Mouse (Mus musculus): ENCODE measurements around the gene Cyfip2.
A peak's percentile ranks its signal among the peaks of the same experiment; 100 is the strongest.
"Not testable (repeated sequence)": the region's sequence is repeated elsewhere in the genome, so short reads cannot be mapped to it uniquely, and the experiment has no call there.

Gene Cyfip2

DNA sequence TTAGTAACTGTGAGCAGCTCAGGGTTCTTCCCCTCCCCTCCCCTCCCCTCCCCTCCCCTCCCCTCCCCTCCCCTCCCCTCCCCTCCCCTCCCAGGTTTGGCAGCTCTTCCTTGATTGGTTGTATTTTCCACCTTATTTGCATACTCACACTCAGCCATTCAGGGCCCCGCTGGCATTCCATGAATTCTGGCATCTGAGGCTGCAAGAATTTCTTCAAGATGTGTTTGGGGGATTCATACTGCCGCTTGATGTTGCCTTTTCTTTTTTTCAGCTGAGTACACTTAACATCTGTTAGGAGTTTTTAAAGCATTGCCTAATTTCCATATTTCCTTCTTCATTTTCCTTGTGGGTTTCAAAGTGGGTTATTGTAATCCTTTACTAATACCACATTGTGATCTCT lies 124.4 kb downstream of the Cyfip2 start:
- no peak for DNase-seq (ENCODE audit: low read depth)

DNA sequence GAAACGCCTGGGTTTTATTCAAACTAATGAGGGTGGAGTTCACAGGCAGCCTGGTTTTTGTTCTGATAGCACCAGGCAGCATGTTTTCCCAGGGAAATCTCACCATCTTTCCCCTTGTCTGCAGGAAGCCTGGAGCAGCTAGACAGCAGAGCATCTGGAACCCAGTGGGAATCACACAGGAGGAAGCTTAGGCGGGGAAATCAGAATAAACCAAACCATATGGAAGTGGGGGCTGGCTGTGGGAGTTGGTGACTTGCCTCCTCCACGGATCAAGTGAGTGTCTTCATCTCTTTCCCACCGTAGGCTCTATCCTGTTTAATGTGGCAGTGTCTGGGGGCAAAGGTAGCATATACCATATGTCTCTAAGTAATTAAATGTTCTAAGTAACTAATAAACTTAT lies 127.2 kb downstream of the Cyfip2 start:
- DNase-seq (ENCODE audit: low read depth), result no peak

DNA sequence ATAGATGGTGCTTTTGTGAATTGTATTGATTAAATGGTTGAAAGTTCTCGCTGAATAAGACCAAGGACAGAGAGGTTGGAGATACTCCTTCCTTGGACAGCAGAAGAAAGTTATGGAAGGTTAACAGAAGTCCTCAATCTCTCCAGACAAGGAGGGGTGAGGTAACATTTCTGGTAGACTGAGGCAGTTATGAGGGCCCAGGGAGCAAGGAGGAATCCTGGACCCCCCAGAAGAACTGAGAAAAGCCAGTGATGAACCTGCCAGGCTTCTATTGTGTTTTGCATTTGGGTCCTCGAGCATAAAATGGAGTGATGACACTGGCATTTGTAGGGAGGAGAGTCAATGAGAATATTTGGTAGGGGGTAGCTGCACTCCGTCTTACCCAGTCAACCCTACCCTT lies 127.7 kb downstream of the Cyfip2 start:
- DNase-seq (ENCODE audit: low read depth), result no peak

DNA sequence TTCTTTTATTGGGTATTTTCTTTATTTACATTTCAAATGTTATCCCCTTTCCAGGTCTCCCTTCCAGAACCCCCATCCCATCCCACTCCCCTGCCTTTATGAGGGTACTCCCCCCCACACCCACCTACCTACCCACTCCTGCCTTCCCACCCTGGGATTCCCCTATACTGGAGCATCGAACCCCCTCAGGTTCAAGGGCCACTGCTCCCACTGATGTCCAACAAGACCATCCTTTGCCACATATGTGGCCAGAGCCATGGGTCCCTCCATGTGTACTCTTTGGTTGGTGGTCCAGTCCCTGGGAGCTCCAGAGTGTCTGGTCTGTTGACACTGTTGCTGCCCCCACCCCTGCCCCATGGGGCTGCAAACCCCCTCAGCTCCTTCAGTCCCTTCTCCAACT lies 130.6 kb downstream of the Cyfip2 start:
- DNase-seq (ENCODE audit: low read depth), result not testable (repeated sequence)

DNA sequence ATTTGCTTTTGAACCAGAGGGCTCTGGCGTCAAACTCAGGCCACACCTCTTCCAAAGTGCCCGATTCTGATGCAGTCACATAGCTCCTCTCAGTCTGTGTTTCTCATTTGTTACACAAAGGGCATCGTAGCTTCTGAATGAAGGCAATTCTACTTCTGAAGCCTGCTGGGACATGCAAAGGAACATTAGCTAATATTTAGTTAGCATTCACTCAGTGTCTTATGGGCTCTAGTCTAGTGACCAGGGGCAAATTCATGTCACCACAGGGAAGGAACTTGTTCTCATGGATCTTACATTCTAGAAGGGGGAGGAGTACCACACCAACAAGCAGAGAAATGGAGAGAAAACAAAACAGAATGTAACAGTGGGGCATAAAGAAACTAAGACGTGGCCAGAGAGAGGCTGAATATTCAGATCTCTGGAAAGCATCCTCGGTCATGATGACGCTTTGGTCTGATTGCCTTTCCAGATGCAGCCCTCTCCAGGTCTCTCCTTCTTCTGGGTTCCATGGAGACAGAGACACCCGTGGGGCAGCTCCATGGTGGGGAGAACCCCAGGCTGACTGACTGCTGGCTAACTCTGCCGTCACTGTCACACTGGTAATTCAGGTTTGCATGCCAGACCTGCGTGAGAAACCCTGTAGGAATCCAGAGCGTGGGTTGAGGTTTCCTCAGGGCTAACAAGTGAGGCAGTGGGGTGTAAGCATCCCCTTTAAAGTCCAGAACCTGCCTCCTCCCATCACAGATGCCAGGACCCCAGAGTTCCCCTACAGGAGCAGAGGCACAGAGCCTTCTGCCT lies 135.2 kb downstream of the Cyfip2 start:
- DNase-seq (ENCODE audit: low read depth), result no peak

DNA sequence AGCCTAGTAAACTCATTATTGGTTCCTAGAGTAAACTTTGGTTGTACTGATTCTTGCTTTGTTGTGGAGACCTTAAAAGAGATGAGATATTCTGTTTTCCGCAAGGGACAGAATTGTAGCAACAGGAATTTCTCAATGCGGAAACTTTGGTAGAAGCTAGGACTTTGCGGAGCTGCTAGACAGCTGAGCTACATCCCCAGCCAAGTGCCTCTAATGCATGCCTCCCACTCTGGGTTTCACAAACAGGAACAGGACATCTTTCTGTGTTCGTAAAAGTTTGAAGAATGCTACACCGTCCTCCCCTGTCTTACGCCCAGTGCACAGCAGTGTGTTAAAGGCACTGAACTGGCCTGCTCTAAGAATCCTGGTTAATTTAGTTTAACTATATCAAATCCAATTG lies 136.5 kb downstream of the Cyfip2 start:
- DNase-seq (ENCODE audit: low read depth), result no peak

DNA sequence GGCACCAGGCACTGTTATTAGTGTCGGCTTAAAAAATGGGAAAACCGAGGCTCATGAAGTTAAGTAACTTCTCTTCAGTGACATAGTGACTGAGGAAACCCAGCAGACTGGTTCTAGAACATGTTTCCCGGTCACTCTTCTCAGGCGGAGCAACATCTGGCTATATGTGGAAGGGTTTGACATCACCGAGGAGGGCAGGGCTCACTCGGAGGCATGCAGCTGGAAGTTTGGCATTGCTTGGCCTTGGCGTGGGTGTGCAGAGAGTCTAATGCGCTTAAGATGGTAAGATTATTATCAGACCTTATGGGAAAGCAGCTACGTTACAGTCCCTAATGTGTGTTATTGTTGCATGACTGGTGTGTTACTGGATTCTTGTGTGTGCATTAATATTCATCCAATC lies 140.5 kb downstream of the Cyfip2 start:
- no peak for DNase-seq (ENCODE audit: low read depth)

DNA sequence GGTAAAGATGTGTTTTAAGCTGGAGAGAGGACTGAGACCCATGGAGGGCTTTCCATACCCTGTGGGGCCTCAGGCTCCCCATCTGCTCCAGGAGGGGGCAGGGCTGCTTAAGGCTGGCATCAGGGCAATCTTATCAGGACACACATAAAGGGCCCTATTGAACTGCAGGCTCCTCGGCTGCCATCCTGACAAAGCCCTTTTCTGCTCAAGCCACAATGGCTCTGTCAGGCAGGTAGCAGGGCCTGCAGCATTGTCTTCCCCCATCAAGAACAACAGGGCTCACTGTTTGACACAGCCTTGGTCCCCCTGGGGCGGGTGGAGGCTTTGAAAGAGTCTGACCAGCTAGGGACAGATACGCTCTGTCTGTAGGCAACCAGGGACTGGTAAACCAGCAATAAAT lies 142.8 kb downstream of the Cyfip2 start:
- DNase-seq (ENCODE audit: low read depth), result no peak

DNA sequence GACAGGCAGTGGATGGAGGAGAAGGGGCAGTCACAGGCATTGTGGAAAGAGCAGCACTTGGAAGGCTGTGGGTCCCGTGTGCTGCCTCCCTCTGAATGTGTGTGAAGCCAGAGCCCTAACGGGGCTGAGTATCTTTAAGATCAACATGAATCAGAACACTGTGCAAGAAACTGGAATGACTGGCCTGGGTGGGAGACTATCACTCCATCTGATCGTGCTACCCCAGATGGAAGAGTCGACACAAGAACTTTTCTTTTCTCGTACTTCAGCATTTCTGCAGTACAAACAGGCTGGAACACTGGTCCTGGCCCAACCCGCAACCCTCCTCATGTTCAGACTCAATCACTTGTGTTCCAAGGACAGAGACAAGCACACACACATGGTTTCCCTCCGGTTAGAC lies 144.2 kb downstream of the Cyfip2 start:
- no peak for DNase-seq (ENCODE audit: low read depth)

DNA sequence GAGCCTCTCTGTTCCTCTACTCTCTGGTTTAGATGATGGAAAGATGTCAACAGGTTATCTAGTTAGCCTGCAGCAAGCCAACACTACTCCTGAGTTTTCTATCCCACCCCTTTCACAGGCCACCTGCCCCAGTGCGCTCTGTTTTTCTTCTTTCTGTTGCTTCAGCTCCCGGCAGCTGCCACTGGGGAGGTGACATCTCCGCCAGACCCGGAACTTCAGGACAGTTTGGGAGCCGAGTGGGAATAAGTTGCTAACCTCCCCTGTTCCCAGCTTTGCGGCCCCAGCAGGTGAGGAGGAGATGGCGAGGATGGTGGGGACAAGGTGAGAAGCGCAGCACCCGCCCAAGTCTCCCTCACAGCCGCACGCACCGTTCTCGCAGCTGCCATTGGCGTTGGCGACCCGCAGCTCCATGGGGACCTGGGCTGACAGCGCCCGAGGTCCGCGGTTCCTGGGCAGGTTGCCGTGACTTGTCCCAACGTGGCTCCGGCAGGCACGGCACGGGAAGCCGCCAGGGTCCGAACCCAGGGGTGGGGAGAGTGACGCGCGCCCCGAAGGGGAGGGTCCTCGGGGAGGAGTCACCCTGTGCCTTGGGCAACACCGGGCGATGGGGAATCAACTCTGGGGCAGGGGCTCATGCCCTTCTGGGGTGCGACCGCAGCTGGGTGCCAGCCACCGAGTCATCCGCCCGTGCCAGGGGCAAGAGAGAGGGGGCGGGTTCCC lies 146.6 kb downstream of the Cyfip2 start, which contains the start of gene Nipal4:
Gene Nipal4 (minus strand): TSS at position 643 of the 720 bp plus-strand sequence.
- DNase-seq (ENCODE audit: low read depth), result no peak

DNA sequence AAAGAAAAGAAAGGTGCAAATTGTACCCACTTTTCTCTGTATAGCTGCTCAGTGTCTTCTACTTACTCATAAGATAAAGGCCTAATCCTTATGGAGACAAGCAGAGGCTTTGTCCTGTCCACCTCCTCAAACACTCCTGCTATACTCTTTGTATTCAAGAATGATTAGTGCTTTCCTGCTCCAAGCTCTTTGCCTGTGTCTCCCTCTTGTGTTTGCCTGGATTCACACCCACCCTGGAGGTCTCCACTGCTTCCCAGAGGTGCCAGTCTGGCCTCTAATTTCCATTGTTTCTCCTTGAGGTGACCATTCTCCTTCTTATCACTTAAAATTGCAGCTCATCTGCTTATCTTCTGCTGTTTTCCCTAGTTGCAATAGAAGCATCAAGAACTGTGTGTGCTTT lies 155.2 kb downstream of the Cyfip2 start:
- DNase-seq (ENCODE audit: low read depth), result peak; percentile 55

DNA sequence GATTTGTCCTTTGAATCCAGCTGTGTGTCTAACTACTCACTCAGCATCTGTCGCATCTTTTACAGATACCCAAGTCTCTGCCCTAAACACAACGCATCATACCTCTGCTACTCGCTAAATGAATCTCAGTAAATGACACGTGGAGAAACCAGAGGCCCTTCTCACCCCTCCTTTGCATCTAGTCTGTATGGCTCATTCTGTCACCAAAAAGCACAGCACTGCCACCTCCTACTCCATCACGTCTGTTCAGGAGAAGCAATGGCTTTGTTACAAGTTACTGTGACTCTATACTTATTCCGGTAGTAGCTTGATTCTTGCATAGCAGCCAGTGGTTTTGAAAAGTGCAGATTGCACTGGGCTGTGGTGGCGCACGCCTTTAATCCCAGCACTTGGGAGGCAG lies 155.7 kb downstream of the Cyfip2 start:
- DNase-seq (ENCODE audit: low read depth), result no peak

DNA sequence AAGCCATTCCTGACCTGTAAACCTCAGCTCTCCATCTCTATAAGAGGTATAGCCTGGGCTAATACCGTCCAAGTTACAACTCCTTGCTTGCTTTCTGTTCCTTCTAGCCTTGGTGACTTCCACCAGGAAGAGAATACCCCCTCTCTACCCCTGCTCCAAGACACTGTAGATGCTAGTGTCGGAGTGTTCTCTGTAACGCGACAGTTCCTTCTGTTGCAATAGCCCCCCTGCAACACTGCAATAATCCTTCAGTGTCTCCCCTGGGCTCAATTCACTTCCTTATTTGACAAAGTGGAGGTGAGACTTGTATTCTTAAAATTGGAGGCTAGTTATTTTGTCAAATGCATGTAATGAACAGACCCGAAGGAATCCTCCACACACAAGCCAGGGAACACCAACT lies 166.0 kb downstream of the Cyfip2 start:
- DNase-seq (ENCODE audit: low read depth), result no peak

DNA sequence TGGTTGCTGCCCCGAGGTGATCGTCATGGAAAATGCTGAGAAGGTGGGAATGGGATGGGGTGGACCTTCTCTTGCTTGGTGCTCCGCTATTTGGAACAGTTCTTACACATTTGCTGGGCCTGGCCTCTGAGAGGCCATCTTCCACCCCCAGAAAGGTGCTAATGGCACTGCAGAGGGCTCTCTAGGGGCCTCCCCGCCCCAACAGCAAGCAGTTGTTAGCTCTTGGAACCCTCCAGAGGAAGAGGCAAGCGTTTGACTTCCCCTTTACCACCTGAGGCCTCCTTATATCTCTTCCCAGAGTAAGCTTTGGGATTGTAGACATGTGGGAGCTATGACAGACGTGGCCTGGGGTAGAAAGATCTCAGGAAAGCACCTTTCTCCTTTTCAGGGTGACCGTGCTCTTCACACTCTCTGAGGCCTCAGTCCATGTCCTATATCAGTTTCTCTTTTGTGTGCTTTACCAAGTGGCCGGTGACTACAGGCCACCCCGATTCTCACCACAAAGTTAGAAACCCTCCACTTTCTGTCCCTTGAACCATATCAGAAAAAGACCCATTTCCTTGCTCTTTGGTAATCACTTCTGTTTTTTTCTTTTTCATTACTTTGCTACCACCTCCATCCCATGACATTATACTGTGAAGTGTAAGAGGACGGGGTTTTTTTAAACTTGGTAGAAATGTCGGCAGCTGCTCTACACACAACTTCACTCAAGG lies 167.3 kb downstream of the Cyfip2 start:
- no peak for DNase-seq (ENCODE audit: low read depth)

All from NIH3T3 (cell line).